Mouse (Mus musculus) ES-E14 (cell line): Measurements from ENCODE around the gene Bbs10. TPM values are rescaled to one million over a fixed set of nuclear protein-coding genes. Genes with fewer than 3 reads are reported as not detected.

Source experiments
- DNase-seq: peaks from one replicate; pipeline ENCODE4 v3.0.0-alpha.2; 2013; ENCODE audit warnings: low read depth, low spot score
- H3K27ac ChIP-seq: 2 replicates; pipeline ENCODE4 v1.5.1; 2012; ENCODE audit warnings: low read depth, mild to moderate bottlenecking, low read length, moderate library complexity, mixed read lengths; ENCODE audit not compliant: poor library complexity, insufficient read depth, severe bottlenecking
- H3K36me3 ChIP-seq: 2 replicates; pipeline ENCODE4 v1.6.1; 2012; ENCODE audit warnings: mild to moderate bottlenecking, low read length, moderate library complexity, mixed read lengths; ENCODE audit not compliant: control insufficient read depth, poor library complexity, insufficient read depth, severe bottlenecking
- H3K4me1 ChIP-seq, 2 experiments: fragments of 150-350 bp in 1 of 2; sonication (generic) in 1 of 2; 2 replicates each; pipeline ENCODE4 v1.6.1; 2012; ENCODE audit warnings: low read length in 2 of 2, mild to moderate bottlenecking in 1 of 2, mixed read lengths in 1 of 2; ENCODE audit not compliant: control insufficient read depth in 2 of 2, insufficient read depth in 2 of 2, poor library complexity in 1 of 2
- H3K4me3 ChIP-seq, 2 experiments: fragments of 150-350 bp in 1 of 2; sonication (generic) in 1 of 2; 2 replicates each; pipeline ENCODE4 v1.5.1; 2012; ENCODE audit warnings: low read length in 2 of 2, low read depth in 1 of 2, mild to moderate bottlenecking in 1 of 2, mixed read lengths in 1 of 2; ENCODE audit not compliant: insufficient read depth in 1 of 2, poor library complexity in 1 of 2, severe bottlenecking in 1 of 2
- H3K9ac ChIP-seq: 2 replicates; pipeline ENCODE4 v1.6.1; 2012; ENCODE audit warnings: low read depth, mild to moderate bottlenecking, low read length, mixed read lengths; ENCODE audit not compliant: poor library complexity, insufficient read depth, severe bottlenecking
- H3K9me3 ChIP-seq: fragments of 150-350 bp; sonication (generic); 2 replicates; pipeline ENCODE4 v1.6.1; 2012; ENCODE audit warnings: low read depth, mild to moderate bottlenecking, low read length; ENCODE audit not compliant: control insufficient read depth, insufficient read depth
- CHD2 ChIP-seq: IDR thresholded peaks from 2 replicates; pipeline ENCODE4 v1.6.1; 2014; ENCODE audit warnings: mild to moderate bottlenecking, low read depth, low read length, inconsistent platforms
- HCFC1 ChIP-seq: IDR thresholded peaks from 2 replicates; pipeline ENCODE4 v1.6.1; 2012; ENCODE audit warnings: low read length, inconsistent platforms, borderline replicate concordance; ENCODE audit not compliant: insufficient read depth
- MAFK ChIP-seq: IDR thresholded peaks from 2 replicates; pipeline ENCODE4 v1.6.1; 2014; ENCODE audit warnings: mild to moderate bottlenecking, low read depth, low read length, inconsistent platforms; ENCODE audit not compliant: insufficient read depth
- ZC3H11A ChIP-seq: IDR thresholded peaks from 2 replicates; pipeline ENCODE4 v1.6.1; 2012; ENCODE audit warnings: low read depth, mild to moderate bottlenecking, inconsistent platforms, low read length, borderline replicate concordance
- ZNF384 ChIP-seq: IDR thresholded peaks from 2 replicates; pipeline ENCODE4 v1.6.1; 2012; ENCODE audit warnings: low read depth, low read length, inconsistent platforms
- in situ Hi-C, 2 experiments: fragments of 600-800 bp; cut with MboI; formaldehyde crosslinking; loops; one replicate each; pipeline ENCODE4 v1.15.1; 2025; ENCODE audit warnings: low sequenced_read_pairs in 2 of 2, inconsistent platforms in 1 of 2; ENCODE audit not compliant: unreplicated experiment in 2 of 2
- total RNA-seq: library from RNA; depleted of rRNA; stranded (reverse); fragments of 300-350 nt; gene quantifications from 2 replicates; pipeline ENCODE4 v1.2.3, GENCODE M21; 2012

Bbs10 gene
- total RNA-seq, 1 experiment = 7.3 TPM

GRCm38 (mm10) chr10:111308850-111309501 is 10.5 kb downstream of the Bbs10 start:
- in situ Hi-C loops = no loop called here
- Histone ChIP-seq H3K9me3 (no peaks in the 10 kb centered on the region), H3K9ac (no peak overlapping the region), H3K27ac (no peak overlapping the region), H3K36me3 (no peaks in the 10 kb centered on the region), H3K4me3 (no peak overlapping the region), H3K4me1 (no peaks in the 10 kb centered on the region)
- TF ChIP-seq CHD2 (no peak), MAFK (no peak)
- DNase-seq = no peak

- in situ Hi-C loops = no loop called here
- TF ChIP-seq CHD2 = no peak
- H3K36me3 ChIP-seq = no peaks in the 10 kb centered on the region
- H3K4me3 ChIP-seq = no peak overlapping the region
- H3K9ac ChIP-seq = no peak overlapping the region
- H3K27ac ChIP-seq = no peak overlapping the region
- DNase-seq = peak; percentile 17
- H3K9me3 ChIP-seq = no peaks in the 10 kb centered on the region
- no peaks in the 10 kb centered on the region for H3K4me1 ChIP-seq
Observed at GRCm38 (mm10) chr10:111313282-111313681, 14.8 kb downstream of the Bbs10 start.

GRCm38 (mm10) chr10:111314636-111315395 is 16.3 kb downstream of the Bbs10 start:
- Histone ChIP-seq H3K36me3 (no peaks in the 10 kb centered on the region), H3K9ac (no peak overlapping the region), H3K4me3 (no peak overlapping the region), H3K27ac (no peak overlapping the region), H3K4me1 (no peaks in the 10 kb centered on the region), H3K9me3 (no peaks in the 10 kb centered on the region)
- in situ Hi-C loops = no loop called here
- DNase-seq = no peak
- TF ChIP-seq MAFK (no peak), CHD2 (no peak), ZNF384 (no peak), HCFC1 (no peak), ZC3H11A (no peak)

- DNase-seq = no peak
- H3K4me1 ChIP-seq = no peaks in the 10 kb centered on the region
- in situ Hi-C loops = no loop called here
- no peaks in the 10 kb centered on the region for H3K36me3 ChIP-seq
- no peak overlapping the region for H3K4me3 ChIP-seq
- H3K27ac ChIP-seq = no peak overlapping the region
- TF ChIP-seq ZNF384 = no peak
- no peak for TF ChIP-seq CHD2
- TF ChIP-seq ZC3H11A = no peak
- no peak for TF ChIP-seq HCFC1
- TF ChIP-seq MAFK = no peak
- H3K9ac ChIP-seq = no peak overlapping the region
- no peaks in the 10 kb centered on the region for H3K9me3 ChIP-seq
Observed at GRCm38 (mm10) chr10:111315940-111316339, 17.5 kb downstream of the Bbs10 start.

GRCm38 (mm10) chr10:111318021-111318420 is 19.5 kb downstream of the Bbs10 start:
- TF ChIP-seq CHD2 (no peak), ZNF384 (no peak), ZC3H11A (no peak), MAFK (no peak), HCFC1 (no peak)
- H3K4me3 ChIP-seq = no peak overlapping the region
- H3K27ac ChIP-seq = no peak overlapping the region
- DNase-seq = no peak
- in situ Hi-C loops = no loop called here
- H3K4me1 ChIP-seq = no peaks in the 10 kb centered on the region
- no peaks in the 10 kb centered on the region for H3K36me3 ChIP-seq
- H3K9ac ChIP-seq = no peak overlapping the region
- no peaks in the 10 kb centered on the region for H3K9me3 ChIP-seq
